Mouse (Mus musculus) lung, postnatal 0 days (tissue): ENCODE data around the gene Agap3. TPM values are rescaled to one million over a fixed set of nuclear protein-coding genes. Genes with fewer than 3 reads are reported as not detected.

Source experiments
- ATAC-seq: fragments of 200-750 bp; cut with Nextera tagmentation; 2 replicates; pipeline ENCODE4 v1.8.0; 2017; ENCODE audit warnings: moderate library complexity
- DNase-seq: peaks from one replicate; pipeline ENCODE4 v3.0.0-alpha.2; 2016; ENCODE audit warnings: low spot score
- H3K27ac ChIP-seq: fragments of 300-500 bp; sonication (generic); 2 replicates; pipeline ENCODE4 v1.5.1; 2014; ENCODE audit warnings: antibody characterized with exemption, mild to moderate bottlenecking, low read length, mixed read lengths
- H3K27me3 ChIP-seq: fragments of 300-500 bp; sonication (generic); replicated peaks from 2 replicates; pipeline ENCODE4 v1.6.1; 2014; ENCODE audit warnings: low read length, mixed read lengths; ENCODE audit not compliant: insufficient read depth
- H3K36me3 ChIP-seq: fragments of 300-500 bp; sonication (generic); 2 replicates; pipeline ENCODE4 v1.6.1; 2014; ENCODE audit warnings: low read length, mixed read lengths; ENCODE audit not compliant: insufficient read depth
- H3K4me1 ChIP-seq: fragments of 300-500 bp; sonication (generic); 2 replicates; pipeline ENCODE4 v1.6.1; 2014; ENCODE audit warnings: antibody characterized with exemption, low read depth, low read length, mixed read lengths; ENCODE audit not compliant: insufficient read depth
- H3K4me2 ChIP-seq: fragments of 300-500 bp; sonication (generic); replicated peaks from 2 replicates; pipeline ENCODE4 v1.6.1; 2014; ENCODE audit warnings: low read depth, mild to moderate bottlenecking, low read length, moderate library complexity, mixed read lengths
- H3K4me3 ChIP-seq: fragments of 300-500 bp; sonication (generic); 2 replicates; pipeline ENCODE4 v1.5.1; 2014; ENCODE audit warnings: low read depth, low read length
- H3K9ac ChIP-seq: fragments of 300-500 bp; sonication (generic); replicated peaks from 2 replicates; pipeline ENCODE4 v1.6.1; 2014; ENCODE audit warnings: low read depth, mild to moderate bottlenecking
- H3K9me3 ChIP-seq: fragments of 300-500 bp; sonication (generic); 2 replicates; pipeline ENCODE4 v1.6.1; 2016; ENCODE audit warnings: low read length, mixed read lengths
- CTCF ChIP-seq: IDR thresholded peaks from 2 replicates; pipeline ENCODE4 v1.5.1; 2016; ENCODE audit warnings: antibody characterized with exemption, mild to moderate bottlenecking
- EP300 ChIP-seq: IDR thresholded peaks from 2 replicates; pipeline ENCODE4 v1.6.1; 2016; ENCODE audit warnings: antibody characterized with exemption, mild to moderate bottlenecking, control low read depth
- WGBS: fragments of 180-500 bp; shearing (Covaris S2); extraction: QIAGEN DNeasy Blood & Tissue Kit; methylation state at CpG from one replicate; pipeline ENCODE4 v1.1.7; 2014; 5-methylcytosine and 5-hydroxymethylcytosine counted together
- polyA plus RNA-seq: library from polyadenylated mRNA; unstranded; fragments of >200 nt; fragmentation: Nextera tagmentation; extraction: Ambion mirVana; gene quantifications from 2 replicates; pipeline ENCODE4 v1.2.1, GENCODE M21; 2015

Gene Agap3
- polyA plus RNA-seq, 1 experiment from 2014 or later = 44.7 TPM

GRCm38 (mm10) chr5:24536511-24536910 is 84.5 kb downstream of the Agap3 start:
- Histone ChIP-seq H3K36me3 (no peaks in the 10 kb centered on the region), H3K9ac (no peak overlapping the region), H3K4me2 (no peak overlapping the region), H3K9me3 (no peaks in the 10 kb centered on the region), H3K27me3 (0 out of 2 replicates have a peak, but pooled peaks cover 3% of the 10 kb centered on the region), H3K27ac (no peak overlapping the region), H3K4me1 (0 out of 2 replicates have a peak, but pooled peaks cover 10% of the 10 kb centered on the region), H3K4me3 (no peak overlapping the region)
- WGBS = 70% methylated on average over 5 of the region's 5 CpGs
- ATAC-seq (no peak), DNase-seq (no peak)
- no peak for TF ChIP-seq CTCF
- TF ChIP-seq EP300 = no peak

GRCm38 (mm10) chr5:24537618-24538017 is 85.6 kb downstream of the Agap3 start:
- no peak for DNase-seq

GRCm38 (mm10) chr5:24539571-24540296 is 87.8 kb downstream of the Agap3 start:
- Histone ChIP-seq H3K9me3 (no peaks in the 10 kb centered on the region), H3K27me3 (0 out of 2 replicates have a peak, but pooled peaks cover 3% of the 10 kb centered on the region), H3K9ac (no peak overlapping the region), H3K4me3 (no peak overlapping the region), H3K4me2 (no peak overlapping the region), H3K4me1 (0 out of 2 replicates have a peak, but pooled peaks cover 10% of the 10 kb centered on the region), H3K27ac (no peak overlapping the region), H3K36me3 (no peaks in the 10 kb centered on the region)
- DNase-seq (no peak), ATAC-seq (no peak)
- 80% methylated on average over 22 of the region's 22 CpGs for WGBS
- TF ChIP-seq CTCF = no peak
- TF ChIP-seq EP300 = no peak

More at GRCm38 (mm10) chr5:24537618-24538017, 85.6 kb downstream of the Agap3 start:
- 0 out of 2 replicates have a peak, but pooled peaks cover 10% of the 10 kb centered on the region for H3K4me1 ChIP-seq
- 0 out of 2 replicates have a peak, but pooled peaks cover 3% of the 10 kb centered on the region for H3K27me3 ChIP-seq
- no peak overlapping the region for H3K4me3 ChIP-seq
- 64% methylated on average over 16 of the region's 16 CpGs for WGBS
- no peak for ATAC-seq
- H3K9me3 ChIP-seq = no peaks in the 10 kb centered on the region
- TF ChIP-seq EP300 = no peak
- no peak for TF ChIP-seq CTCF
- no peak overlapping the region for H3K4me2 ChIP-seq
- H3K9ac ChIP-seq = no peak overlapping the region
- H3K36me3 ChIP-seq = no peaks in the 10 kb centered on the region
- H3K27ac ChIP-seq = no peak overlapping the region

GRCm38 (mm10) chr5:24540387-24541143 is 88.6 kb downstream of the Agap3 start, which contains the start of gene Asb10:
TSS of gene Asb10 (minus strand) at chr5:24540978.
- H3K36me3 ChIP-seq = no peaks in the 10 kb centered on the region
- no peak within 1 kb of the TSS for H3K27ac ChIP-seq
- no peaks in the 10 kb centered on the region for H3K9me3 ChIP-seq
- peak within 1 kb of the TSS; percentile 52 for H3K4me2 ChIP-seq
- H3K4me1 ChIP-seq = 0 out of 2 replicates have a peak, but pooled peaks cover 10% of the 10 kb centered on the region
- peak; percentile 70 for ATAC-seq
- no peak for TF ChIP-seq CTCF
- no peak for TF ChIP-seq EP300
- H3K4me3 ChIP-seq = no peak within 1 kb of the TSS
- H3K9ac ChIP-seq = no peak within 1 kb of the TSS
- WGBS = 12% methylated on average over 14 of the region's 14 CpGs
- H3K27me3 ChIP-seq = 0 out of 2 replicates have a peak, but pooled peaks cover 3% of the 10 kb centered on the region
- peak; percentile 50 for DNase-seq

GRCm38 (mm10) chr5:24541144-24541569 is 89.2 kb downstream of the Agap3 start:
- no peak overlapping the region for H3K4me3 ChIP-seq
- H3K4me1 ChIP-seq = 0 out of 2 replicates have a peak, but pooled peaks cover 10% of the 10 kb centered on the region
- H3K27me3 ChIP-seq = 0 out of 2 replicates have a peak, but pooled peaks cover 3% of the 10 kb centered on the region
- no peaks in the 10 kb centered on the region for H3K36me3 ChIP-seq
- WGBS = 10% methylated on average over 6 of the region's 6 CpGs
- H3K9ac ChIP-seq = no peak overlapping the region
- no peak overlapping the region for H3K27ac ChIP-seq
- H3K4me2 ChIP-seq = peak overlapping the region; percentile 52
- TF ChIP-seq CTCF = no peak
- TF ChIP-seq EP300 = no peak
- DNase-seq = no peak
- no peak for ATAC-seq
- no peaks in the 10 kb centered on the region for H3K9me3 ChIP-seq

GRCm38 (mm10) chr5:24542643-24543042 is 90.7 kb downstream of the Agap3 start:
- Histone ChIP-seq H3K9ac (no peak overlapping the region), H3K27ac (no peak overlapping the region), H3K9me3 (no peaks in the 10 kb centered on the region), H3K27me3 (0 out of 2 replicates have a peak, but pooled peaks cover 3% of the 10 kb centered on the region), H3K4me1 (0 out of 2 replicates have a peak, but pooled peaks cover 10% of the 10 kb centered on the region), H3K36me3 (no peaks in the 10 kb centered on the region), H3K4me2 (no peak overlapping the region), H3K4me3 (no peak overlapping the region)
- TF ChIP-seq EP300 (no peak), CTCF (no peak)
- ATAC-seq = no peak
- DNase-seq = no peak
- WGBS = 75% methylated on average over 7 of the region's 7 CpGs
